Mouse (Mus musculus) right cerebral cortex, postnatal 36 days (tissue): Measurements from ENCODE around the gene Edem1.
"Not testable (repeated sequence)": the region's sequence is repeated elsewhere in the genome, so short reads cannot be mapped to it uniquely, and the experiment has no call there.

Experiments
- DNase-seq, 2 experiments: peaks; one replicate each; pipeline ENCODE4 v3.0.0; 2022; ENCODE audit warnings: low spot score in 2 of 2, mixed read lengths in 1 of 2

The Edem1 gene

GRCm38 (mm10) chr6:108829386-108830370 lies 1.2 kb downstream of the Edem1 start:
- no peak for DNase-seq

GRCm38 (mm10) chr6:108832170-108832569 lies 3.7 kb downstream of the Edem1 start:
- no peak for DNase-seq

GRCm38 (mm10) chr6:108832989-108833388 lies 4.5 kb downstream of the Edem1 start:
- no peak for DNase-seq

DNA sequence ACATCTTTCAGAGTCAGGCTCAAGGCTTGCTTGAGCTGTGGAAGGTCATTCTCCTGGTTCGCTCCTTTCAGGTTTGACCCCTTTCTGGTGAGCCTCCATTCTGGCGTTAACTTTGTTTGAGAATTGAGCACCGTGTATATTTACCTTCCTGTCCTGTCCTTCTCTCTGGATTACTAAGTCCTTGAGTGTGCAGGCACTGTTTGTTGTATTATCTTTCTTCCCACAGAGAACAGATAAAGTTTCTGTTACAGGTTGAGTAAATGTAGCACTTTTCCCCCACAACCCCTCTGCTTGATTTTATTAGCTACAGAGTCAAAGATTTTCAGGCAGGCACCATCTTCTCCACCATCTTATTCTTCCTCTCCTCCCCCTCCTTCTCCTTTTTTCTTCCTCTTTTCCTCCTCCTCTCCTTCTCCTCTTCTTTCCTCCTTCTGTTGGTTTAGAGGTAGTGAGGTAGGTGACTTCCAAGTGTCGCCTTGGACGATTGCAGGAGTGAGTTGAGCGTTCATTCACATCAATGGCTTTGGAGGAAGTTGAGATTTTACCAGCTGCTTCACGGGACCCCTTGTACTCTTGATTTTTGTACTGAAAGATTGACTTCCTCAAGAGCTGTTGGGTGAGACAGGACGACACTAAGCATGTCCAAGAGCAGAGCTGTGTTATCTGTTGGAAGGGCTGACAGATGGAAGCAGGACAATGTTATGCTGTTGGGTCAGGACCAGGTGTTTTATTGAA lies 5.7 kb downstream of the Edem1 start:
- no peak for DNase-seq

DNA sequence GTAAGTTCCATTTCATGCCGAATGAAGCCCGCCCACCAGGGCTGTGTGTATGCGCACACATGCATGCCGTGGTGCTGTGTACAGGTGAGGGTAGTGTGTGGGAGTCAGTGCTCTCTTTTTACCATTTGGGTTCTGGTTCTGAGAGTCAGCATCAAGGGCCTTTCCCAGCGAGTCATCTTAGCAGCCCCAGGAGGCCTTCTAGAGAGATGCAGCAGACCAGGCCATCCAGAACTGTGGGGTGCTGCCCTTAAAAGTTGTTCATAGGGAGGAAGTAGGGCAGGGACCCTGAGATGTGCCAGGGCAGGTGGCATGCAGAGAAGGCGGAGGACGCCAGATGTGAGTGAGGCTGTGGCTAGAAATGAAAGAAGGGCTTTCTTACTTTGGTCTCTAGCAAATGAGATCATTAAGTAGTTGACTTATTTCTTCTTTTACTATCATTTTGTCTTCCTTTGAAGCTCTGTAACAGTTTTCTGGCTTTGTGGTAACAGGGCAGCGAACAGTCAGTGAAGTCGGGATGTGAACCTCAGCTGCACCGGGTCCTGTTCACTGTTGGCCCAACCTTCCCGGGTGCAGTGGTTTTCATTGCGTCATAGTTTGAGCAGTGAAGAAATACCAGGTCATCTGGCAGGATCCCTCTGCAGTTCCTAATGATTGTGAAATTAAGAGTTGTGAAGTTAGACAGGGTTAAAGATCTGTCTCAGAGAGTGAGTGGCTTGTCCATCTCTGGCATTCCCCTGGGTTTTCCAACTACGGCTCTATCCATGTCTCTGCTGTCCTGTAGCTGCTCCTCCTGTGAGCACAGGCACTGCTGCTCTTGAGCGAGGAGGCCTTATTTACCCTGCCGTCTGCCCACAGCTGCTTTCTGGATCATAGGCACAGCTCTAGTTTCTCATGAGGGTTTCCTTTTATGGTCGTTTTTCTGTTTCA lies 7.6 kb downstream of the Edem1 start:
- DNase-seq = no peak

GRCm38 (mm10) chr6:108837081-108837480 lies 8.6 kb downstream of the Edem1 start:
- DNase-seq = no peak

DNA sequence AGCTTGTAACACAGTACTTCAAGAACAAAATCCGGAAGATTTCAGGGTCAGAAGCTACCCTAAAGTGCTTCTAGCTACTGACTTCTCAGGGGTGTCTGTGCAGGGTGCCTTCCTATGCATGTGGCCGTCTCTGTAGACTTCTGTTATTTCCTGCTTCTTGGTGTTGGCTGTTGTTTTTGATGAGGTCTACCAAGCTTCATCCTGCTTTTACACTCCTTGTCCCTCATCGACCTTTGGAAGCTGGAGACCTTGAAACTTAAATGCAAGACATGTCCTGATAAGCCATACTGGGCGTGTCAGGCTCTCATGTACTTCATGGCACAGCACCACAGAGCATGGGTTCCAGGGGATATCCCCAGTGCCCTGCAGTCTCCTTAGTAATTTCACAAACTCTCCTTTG lies 9.5 kb downstream of the Edem1 start:
- DNase-seq = no peak

- DNase-seq = no peak
Measured at GRCm38 (mm10) chr6:108839432-108839831, 11.0 kb downstream of the Edem1 start.

DNA sequence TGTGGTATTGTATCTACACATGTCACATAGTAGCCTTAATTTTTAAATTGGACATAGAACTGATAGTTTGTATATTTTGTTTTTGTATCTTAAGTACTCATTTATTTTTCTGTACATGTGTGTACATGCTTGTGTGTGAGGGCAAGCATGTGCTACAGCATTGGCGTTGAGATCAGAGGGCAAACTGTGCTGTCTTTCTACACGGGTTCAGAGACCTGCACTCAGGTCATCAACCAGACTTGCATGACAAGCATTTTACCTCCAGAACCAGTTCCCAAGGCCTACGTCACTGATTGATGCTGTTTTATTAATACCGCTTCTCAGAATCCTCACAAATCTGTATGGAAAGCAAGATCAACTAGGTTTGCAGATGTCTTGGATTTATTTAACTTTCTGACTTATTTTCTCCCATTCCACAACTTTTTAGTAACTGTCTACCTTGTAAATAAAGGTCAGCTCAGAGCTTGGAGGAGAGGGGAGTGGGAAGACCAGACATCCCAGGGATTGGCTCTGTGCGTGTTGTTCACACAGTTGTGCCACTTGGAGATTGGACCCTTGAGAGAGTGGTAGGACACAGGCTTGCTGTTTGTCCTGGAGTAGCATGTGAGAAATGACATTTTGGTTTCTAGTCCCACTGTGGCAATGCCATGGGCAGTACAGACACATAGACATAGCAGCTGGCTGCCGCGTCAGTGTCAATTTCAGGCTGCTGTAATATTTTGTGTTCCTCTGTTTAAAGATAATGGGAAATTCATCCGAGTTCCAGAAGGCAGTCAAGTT lies 12.6 kb downstream of the Edem1 start:
- no peak for DNase-seq

DNA sequence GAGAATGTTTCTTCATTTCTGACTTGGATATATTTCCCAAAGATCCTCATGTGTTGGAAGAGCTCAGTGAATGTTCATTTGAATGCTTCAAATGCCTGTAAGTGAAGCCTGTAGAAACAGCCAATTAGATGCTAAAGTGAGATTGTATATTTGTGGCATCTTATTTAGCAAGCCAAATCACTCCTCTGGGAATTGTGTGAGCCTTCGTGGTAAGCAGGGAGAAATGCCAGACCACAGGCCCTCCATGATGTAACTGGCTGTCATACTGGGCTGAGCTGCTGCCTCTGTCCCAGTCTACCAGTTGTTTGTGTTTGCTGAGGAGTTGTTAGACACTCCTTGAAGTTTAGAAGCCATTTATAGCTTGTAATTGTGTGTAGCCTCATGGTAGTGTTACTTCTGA lies 15.2 kb downstream of the Edem1 start:
- DNase-seq = no peak

- no peak for DNase-seq
Measured at GRCm38 (mm10) chr6:108844093-108844492, 15.7 kb downstream of the Edem1 start.

GRCm38 (mm10) chr6:108844771-108845170 lies 16.3 kb downstream of the Edem1 start:
- DNase-seq = no peak

- DNase-seq = no peak
Measured at GRCm38 (mm10) chr6:108852088-108852670, 23.7 kb downstream of the Edem1 start.

GRCm38 (mm10) chr6:108852986-108853385 lies 24.5 kb downstream of the Edem1 start:
- DNase-seq = no peak

DNA sequence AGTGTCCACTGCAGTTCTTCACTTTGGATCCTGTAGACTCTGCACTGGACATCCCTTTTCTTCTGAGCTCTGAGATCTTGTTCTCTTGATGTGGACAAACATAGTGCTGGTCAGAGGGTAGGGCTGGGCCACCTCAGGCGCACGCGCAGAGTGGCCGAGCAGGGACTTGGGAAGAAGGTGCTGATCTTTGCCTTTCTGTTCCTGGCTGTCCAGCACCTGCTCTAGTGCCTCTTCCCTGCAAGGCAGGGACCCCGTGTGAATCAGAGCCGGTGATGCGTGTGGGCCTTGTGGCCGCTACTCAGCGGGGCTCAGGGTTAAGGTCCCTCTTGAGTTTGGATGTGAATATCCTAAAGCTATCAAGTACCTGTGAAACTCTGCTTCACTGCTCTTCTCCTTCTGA lies 30.1 kb downstream of the Edem1 start:
- no peak for DNase-seq

DNA sequence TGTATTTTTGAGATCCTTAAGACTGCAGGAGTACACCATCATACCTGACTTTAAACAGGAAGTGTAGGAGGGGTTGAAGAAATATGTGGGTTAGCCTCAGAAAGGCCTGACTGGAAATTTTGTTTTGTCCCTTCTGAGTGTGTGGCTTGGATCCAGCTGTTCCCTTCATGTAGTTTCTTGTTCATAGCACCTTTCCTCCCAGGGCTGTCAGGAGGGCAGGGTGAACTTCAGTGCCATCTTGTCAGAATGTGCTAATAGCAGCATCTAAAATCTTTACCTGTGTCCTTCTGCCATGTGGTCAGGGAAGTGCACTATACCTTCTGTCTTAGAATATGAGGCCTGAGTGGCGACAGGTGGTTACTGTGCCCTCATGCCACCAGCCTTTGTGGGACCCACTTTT lies 32.8 kb downstream of the Edem1 start:
- no peak for DNase-seq

DNA sequence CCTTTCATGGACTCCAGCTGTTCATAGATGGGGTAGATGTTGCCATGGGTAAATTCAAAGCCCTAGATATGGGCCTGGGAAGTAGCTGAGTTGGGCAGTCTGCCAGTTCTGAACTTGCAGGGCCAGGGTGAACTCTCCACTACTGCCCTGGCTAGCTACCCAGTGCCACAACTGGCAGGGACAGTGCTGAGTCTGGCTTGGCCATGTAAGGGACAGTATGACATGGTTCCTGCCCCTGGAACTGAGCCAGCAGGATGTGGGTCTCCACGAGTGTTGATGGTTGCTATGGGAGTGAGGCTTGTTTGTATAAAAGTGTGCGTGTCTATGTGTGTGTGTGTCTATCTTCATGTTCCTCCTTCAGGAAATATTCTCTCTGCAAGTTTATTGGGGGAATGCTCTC lies 34.1 kb downstream of the Edem1 start:
- no peak for DNase-seq

DNA sequence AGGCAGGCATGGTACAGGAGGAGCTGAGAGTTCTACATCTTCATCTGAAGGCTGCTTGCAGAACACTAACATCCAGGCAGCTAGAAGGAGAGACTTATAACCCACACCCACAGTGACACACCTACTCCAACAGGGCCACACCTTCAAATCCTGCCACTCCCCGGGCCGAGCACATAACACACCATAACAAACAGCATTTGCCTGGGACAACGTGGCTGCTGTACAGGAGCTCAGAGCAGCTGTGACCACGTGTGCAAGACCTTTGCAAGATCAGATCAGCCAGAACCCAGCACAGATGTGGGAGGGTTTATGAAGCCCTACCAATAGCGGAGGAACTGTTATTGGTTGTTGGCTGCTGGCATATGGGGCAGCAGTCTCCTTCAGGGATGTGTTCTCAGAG lies 37.9 kb downstream of the Edem1 start:
- DNase-seq = no peak

GRCm38 (mm10) chr6:108869031-108869430 lies 40.6 kb downstream of the Edem1 start:
- DNase-seq = not testable (repeated sequence)

GRCm38 (mm10) chr6:108870421-108870820 lies 42.0 kb downstream of the Edem1 start:
- DNase-seq = no peak

DNA sequence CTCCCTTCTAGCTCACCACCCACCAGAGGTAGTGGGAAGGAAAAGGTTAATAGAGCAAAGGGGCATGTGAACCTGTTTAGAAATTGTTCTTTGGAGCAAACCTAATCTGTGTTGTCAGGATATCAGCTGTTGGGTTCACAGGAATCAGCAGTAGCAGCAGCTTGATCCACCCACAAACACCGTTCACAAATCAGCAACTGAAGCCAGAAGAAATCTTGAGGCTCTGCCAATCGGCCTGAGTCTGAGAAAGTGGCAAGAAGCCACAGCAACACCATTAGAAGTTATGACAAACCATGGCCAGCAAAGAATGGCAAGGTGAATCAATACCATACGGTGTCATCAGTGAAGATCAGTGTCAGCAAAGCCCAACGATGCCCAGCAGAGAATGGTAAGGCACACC lies 42.8 kb downstream of the Edem1 start:
- no peak for DNase-seq
